In genomic region chr1:179559446-179560194, GRCm38 (mm10) we compare ENCODE assay signal across 12 mouse cellular contexts. TPM values are rescaled to one million over a fixed set of nuclear protein-coding genes. Genes with fewer than 3 reads are reported as not detected.
DNase-seq lines count a peak whose midpoint lies in the region; ATAC-seq and TF ChIP-seq lines count a peak whose summit lies in the region.
"Had no signal": no experiment of that assay in that cellular context is flagged by ENCODE, and none has a peak within 500 bp of the region (broad histone marks: within the 10 kb centered on the region; RNA-seq: fewer than 3 reads in every experiment).

No protein-coding gene starts in this region.

- no peak for DNase-seq in heart, postnatal 0 days (ENCODE audit: low spot score)
- no peak for DNase-seq in heart, postnatal 14 days
- peak; percentile 49 for DNase-seq in CD4-positive, CD25-positive, alpha-beta regulatory T cell, adult 2 months (ENCODE audit: low read depth, low spot score)
- DNase-seq in kidney, postnatal 36 days = peak; percentile 23 to 42
- no peak for DNase-seq in embryo, embryonic 11 days
- no peak for DNase-seq in left cerebral cortex, adult 11 months (ENCODE audit: low spot score)
- DNase-seq: cerebellum, adult 18-20 months; liver, embryonic 13.5 days had no signal

- no peak for ATAC-seq in heart, postnatal 0 days (ENCODE audit: insufficient read depth, low read depth)
- no peak for ATAC-seq in forebrain, embryonic 13.5 days

- TF ChIP-seq CTCF in heart, postnatal 0 days (IDR thresholded peaks at IDR 0.05; ENCODE audit: low read depth) = no peak

- intact Hi-C loops in heart, postnatal 14 days (cut with DNase I) = no loop called here

- no peaks in the 10 kb centered on the region for H3K36me3 ChIP-seq in heart, postnatal 0 days (replicated peaks; ENCODE audit: control insufficient read depth, insufficient read depth, low read length)
- no peaks in the 10 kb centered on the region for H3K36me3 ChIP-seq in forebrain, embryonic 13.5 days (ENCODE audit: poor library complexity, severe bottlenecking)
- H3K36me3 ChIP-seq: hindbrain, embryonic 10.5 days; liver, embryonic 13.5 days had no signal

- no peak for TF ChIP-seq EP300 in heart, postnatal 0 days (IDR thresholded peaks at IDR 0.05; ENCODE audit: low read depth)

- H3K27me3 ChIP-seq in heart, postnatal 0 days (ENCODE audit: control insufficient read depth, insufficient read depth, low read length) = no peaks in the 10 kb centered on the region
- H3K27me3 ChIP-seq in forebrain, embryonic 13.5 days = no peaks in the 10 kb centered on the region
- H3K27me3 ChIP-seq: liver, embryonic 13.5 days had no signal

- H3K4me2 ChIP-seq in heart, postnatal 0 days (ENCODE audit: low read depth, low read length) = no peak overlapping the region
- H3K4me2 ChIP-seq in forebrain, embryonic 13.5 days = no peak overlapping the region
- H3K4me2 ChIP-seq: liver, embryonic 13.5 days had no signal

- H3K27ac ChIP-seq in heart, postnatal 0 days (ENCODE audit: low read depth) = peak overlapping the region; percentile 22; the same call in 1 of the 2 replicates
- H3K27ac ChIP-seq in brown adipose tissue, adult 24 weeks (replicated peaks; ENCODE audit: low read depth, low read length) = peak overlapping the region; percentile 91
- no peak overlapping the region for H3K27ac ChIP-seq in forebrain, embryonic 13.5 days
- H3K27ac ChIP-seq: hindbrain, embryonic 10.5 days; liver, embryonic 13.5 days; macrophage had no signal

- 68% methylated on average over 11 of the region's 11 CpGs for WGBS in heart, postnatal 0 days
- WGBS in forebrain, embryonic 13.5 days = 84% methylated on average over 11 of the region's 11 CpGs

- H3K4me3 ChIP-seq in heart, postnatal 0 days (ENCODE audit: low read depth, low read length) = no peak overlapping the region
- H3K4me3 ChIP-seq in brown adipose tissue, adult 24 weeks (ENCODE audit: insufficient read depth, low read depth, low read length) = no peak overlapping the region
- H3K4me3 ChIP-seq in forebrain, embryonic 13.5 days = no peak overlapping the region
- H3K4me3 ChIP-seq: hindbrain, embryonic 10.5 days; liver, embryonic 13.5 days had no signal

- H3K4me1 ChIP-seq in heart, postnatal 0 days (ENCODE audit: control insufficient read depth, insufficient read depth) = peaks cover 7% of the 10 kb centered on the region; the same call in 1 of the 2 replicates
- H3K4me1 ChIP-seq in brown adipose tissue, adult 24 weeks (ENCODE audit: control insufficient read depth, insufficient read depth, insufficient read length, low read length) = peaks cover 52% of the 10 kb centered on the region
- H3K4me1 ChIP-seq in forebrain, embryonic 13.5 days = 0 out of 2 replicates have a peak, but pooled peaks cover 6% of the 10 kb centered on the region

- no peak overlapping the region for H3K9ac ChIP-seq in heart, postnatal 0 days (replicated peaks; ENCODE audit: low read depth, low read length)
- H3K9ac ChIP-seq in forebrain, embryonic 13.5 days = no peak overlapping the region
- H3K9ac ChIP-seq: liver, embryonic 13.5 days had no signal

- H3K9me3 ChIP-seq in heart, postnatal 0 days (replicated peaks; ENCODE audit: control insufficient read depth, low read length) = no peaks in the 10 kb centered on the region
- H3K9me3 ChIP-seq in forebrain, embryonic 13.5 days (replicated peaks) = no peaks in the 10 kb centered on the region
- H3K9me3 ChIP-seq: hindbrain, embryonic 10.5 days; liver, embryonic 13.5 days had no signal

RNA-seq across cellular contexts. Expression of gene Cnst, which starts 13.4 kb away (rescaled TPM):
- 21.4 and 33.7 TPM in 2 replicates for total RNA-seq in heart, postnatal 0 days (2014; rRNA removed; ENCODE audit: low replicate concordance)
- polyA plus RNA-seq in heart, postnatal 0 days (2015; fragmentation: Nextera tagmentation; extraction: Ambion mirVana) = 19.6 and 21.5 TPM in 2 replicates
- total RNA-seq in heart, postnatal 14 days (2021) = 10 to 100 TPM; 43.6 to 51.9 TPM
- polyA plus RNA-seq in brown adipose tissue, adult 24 weeks (2012; ENCODE audit: insufficient read depth, insufficient read length, missing spikeins) = 43.3 and 57.1 TPM in 2 replicates
- polyA plus RNA-seq in forebrain, embryonic 13.5 days (2015; fragmentation: Nextera tagmentation; extraction: Ambion mirVana) = 23.0 and 24.4 TPM in 2 replicates

RNA-seq across cellular contexts. Expression of gene Tfb2m, which starts 13.6 kb away (rescaled TPM):
- total RNA-seq in heart, postnatal 0 days (2014; rRNA removed; ENCODE audit: low replicate concordance) = 15.9 and 20.4 TPM in 2 replicates
- polyA plus RNA-seq in heart, postnatal 0 days (2015; fragmentation: Nextera tagmentation; extraction: Ambion mirVana) = 34.7 and 37.3 TPM in 2 replicates
- total RNA-seq in heart, postnatal 14 days (2021) = 10 to 100 TPM; 33.9 to 42.3 TPM
- 82.7 and 125 TPM in 2 replicates for polyA plus RNA-seq in brown adipose tissue, adult 24 weeks (2012; ENCODE audit: insufficient read depth, insufficient read length, missing spikeins)
- polyA plus RNA-seq in forebrain, embryonic 13.5 days (2015; fragmentation: Nextera tagmentation; extraction: Ambion mirVana) = 32.4 and 32.6 TPM in 2 replicates

RNA-seq across cellular contexts. Expression of gene Smyd3, which starts 41.8 kb away (rescaled TPM):
- total RNA-seq in heart, postnatal 0 days (2014; rRNA removed; ENCODE audit: low replicate concordance) = 6.2 and 11.6 TPM in 2 replicates
- 6.4 and 7.0 TPM in 2 replicates for polyA plus RNA-seq in heart, postnatal 0 days (2015; fragmentation: Nextera tagmentation; extraction: Ambion mirVana)
- 1 to 10 TPM; 5.9 to 9.3 TPM for total RNA-seq in heart, postnatal 14 days (2021)
- polyA plus RNA-seq in brown adipose tissue, adult 24 weeks (2012; ENCODE audit: insufficient read depth, insufficient read length, missing spikeins) = 3.0 and 6.1 TPM in 2 replicates
- polyA plus RNA-seq in forebrain, embryonic 13.5 days (2015; fragmentation: Nextera tagmentation; extraction: Ambion mirVana) = 13.5 and 13.7 TPM in 2 replicates

Comparison
In these comparisons a context has a peak if more than half of its experiments do, and no peak if none do; other contexts are left out.
1. DNase-seq: peak in CD4-positive, CD25-positive, alpha-beta regulatory T cell, adult 2 months (single experiment) and kidney, postnatal 36 days (2 of 2); none in heart, postnatal 0 days (single experiment), heart, postnatal 14 days (0 of 2), embryo, embryonic 11 days (single experiment) and left cerebral cortex, adult 11 months (single experiment).